Mouse (Mus musculus): ENCODE results near the gene Brd3. TPM values are rescaled to one million over a fixed set of nuclear protein-coding genes. Genes with fewer than 3 reads are reported as not detected.
"Not testable (repeated sequence)": the region's sequence is repeated elsewhere in the genome, so short reads cannot be mapped to it uniquely, and the experiment has no call there.

The Brd3 gene
- total and polyA plus RNA-seq, 2 experiments from 2014 or later, result 58.5 to 135 TPM

DNA sequence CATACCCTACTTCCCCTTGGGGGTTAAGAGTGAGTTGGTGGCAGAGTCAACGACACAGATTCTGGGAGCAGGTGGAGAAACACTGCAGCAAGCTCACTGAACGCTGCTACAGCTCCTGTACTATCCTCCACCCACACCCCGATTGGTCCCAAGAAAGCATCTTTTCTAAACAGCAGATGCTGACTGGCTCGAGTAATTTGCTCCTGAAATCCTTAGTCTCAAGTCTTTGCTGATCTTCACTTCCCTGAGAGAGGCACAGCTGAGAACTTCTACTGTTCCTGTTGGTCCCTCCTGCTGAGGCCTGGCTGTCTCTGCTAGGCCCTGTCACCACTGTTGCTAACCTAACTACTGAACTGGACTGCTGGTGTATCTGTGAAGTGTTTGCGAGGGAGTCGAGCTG is 37.2 kb upstream of the Brd3 start:
- Histone ChIP-seq H3K4me1 (ENCODE audit: insufficient read depth) (peaks cover 6% of the 10 kb centered on the region; the same call in 1 of the 2 replicates), H3K4me2 (ENCODE audit: low read depth) (no peak overlapping the region), H3K27me3 (ENCODE audit: insufficient read depth, low read length) (no peaks in the 10 kb centered on the region), H3K4me3 (ENCODE audit: low read depth, low read length) (no peak overlapping the region), H3K9ac (no peak overlapping the region), H3K27ac (ENCODE audit: low read depth, low read length) (no peak overlapping the region), H3K9me3 (ENCODE audit: low read length) (no peaks in the 10 kb centered on the region), H3K36me3 (ENCODE audit: insufficient read depth) (no peaks in the 10 kb centered on the region)
- TF ChIP-seq CTCF (IDR thresholded peaks at IDR 0.05; ENCODE audit: low read depth), result no peak
- DNase-seq (no peak), ATAC-seq (no peak)
- 90% methylated on average over 6 of the region's 6 CpGs for WGBS

DNA sequence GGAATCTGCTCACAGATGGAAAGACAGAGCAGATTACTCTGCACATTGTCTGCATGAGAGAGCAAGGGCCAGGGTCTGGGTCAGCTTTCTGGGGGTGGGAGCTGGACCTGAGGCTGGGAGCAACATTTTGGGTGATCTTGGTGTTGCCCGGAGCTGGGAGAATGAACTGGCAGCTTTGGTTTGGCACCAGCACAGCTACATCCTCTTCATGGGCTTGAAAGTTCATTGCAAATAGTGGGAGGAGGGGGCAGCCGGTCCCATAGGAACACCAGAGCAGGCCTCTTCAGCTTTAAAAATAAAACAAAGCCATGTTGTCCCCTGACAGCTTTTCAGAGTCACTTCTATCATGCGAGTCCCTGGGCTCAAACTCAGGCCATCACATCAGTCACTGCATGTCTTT is 33.8 kb upstream of the Brd3 start:
- no peak for TF ChIP-seq CTCF (IDR thresholded peaks at IDR 0.05; ENCODE audit: low read depth)
- peaks cover under 1% of the 10 kb centered on the region; the same call in 1 of the 2 replicates for H3K36me3 ChIP-seq (ENCODE audit: insufficient read depth)
- ATAC-seq, result no peak
- H3K27me3 ChIP-seq (ENCODE audit: insufficient read depth, low read length), result no peaks in the 10 kb centered on the region
- no peak for DNase-seq
- peak overlapping the region; percentile 56 for H3K4me2 ChIP-seq (ENCODE audit: low read depth)
- no peaks in the 10 kb centered on the region for H3K9me3 ChIP-seq (ENCODE audit: low read length)
- WGBS, result 84% methylated on average over 3 of the region's 3 CpGs
- no peak overlapping the region for H3K27ac ChIP-seq (ENCODE audit: low read depth, low read length)
- no peak overlapping the region for H3K4me3 ChIP-seq (ENCODE audit: low read depth, low read length)
- H3K9ac ChIP-seq, result peak overlapping the region; percentile 63; the same call in 1 of the 2 replicates
- peaks cover 6% of the 10 kb centered on the region; the same call in 1 of the 2 replicates for H3K4me1 ChIP-seq (ENCODE audit: insufficient read depth)

DNA sequence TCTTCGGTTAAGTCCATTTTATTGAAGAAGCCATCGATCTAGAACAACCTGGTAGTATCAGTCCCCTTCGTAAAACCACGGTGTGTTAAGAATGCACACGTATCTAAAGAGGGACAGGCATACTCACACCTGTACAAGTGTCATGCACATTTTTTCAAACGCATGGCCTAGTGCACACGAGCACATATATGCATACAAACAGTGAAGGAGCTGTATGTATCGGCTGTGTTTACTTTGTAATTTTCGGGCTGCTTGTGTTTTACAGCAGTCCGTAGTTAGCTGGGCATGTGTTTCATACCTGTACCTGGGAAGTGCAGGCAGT is 33.0 kb upstream of the Brd3 start:
- no peak for DNase-seq
- WGBS, result 25% methylated on average over 10 of the region's 10 CpGs

DNA sequence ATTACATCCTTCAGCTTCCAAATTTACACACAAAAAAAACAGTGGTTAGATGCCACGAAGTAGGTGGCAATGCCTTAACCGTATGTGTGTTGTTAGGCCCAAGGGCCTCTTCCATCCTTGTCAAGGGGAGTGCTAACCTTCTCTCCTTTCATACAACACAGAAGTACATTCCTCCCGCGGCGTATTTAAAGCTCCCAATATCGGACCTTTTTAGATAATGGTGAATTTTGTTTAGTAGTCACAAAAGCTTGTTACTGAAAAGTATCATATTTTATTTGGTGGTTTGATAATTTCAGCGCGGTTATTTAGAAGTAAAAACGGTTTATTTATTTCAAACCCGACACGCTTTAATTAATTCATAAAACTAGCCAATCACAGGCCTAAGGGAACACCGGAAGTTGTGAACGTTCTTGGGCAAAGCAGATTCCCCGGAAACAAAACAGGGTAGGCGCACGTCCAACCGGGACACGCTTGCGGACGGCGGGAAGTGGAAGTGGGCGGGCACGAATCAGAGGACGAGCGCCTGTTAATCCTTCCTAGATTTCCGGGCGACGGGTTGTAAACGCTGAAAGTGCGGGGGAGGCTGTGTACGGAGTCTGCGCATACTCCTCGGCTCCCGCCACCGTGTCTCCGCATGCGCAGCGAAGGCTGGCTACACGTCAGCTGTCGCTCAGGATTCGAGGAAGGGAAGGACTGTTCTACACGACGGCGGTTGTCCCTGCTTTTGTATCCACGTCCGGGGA is 32.5 kb upstream of the Brd3 start:
- no peak for TF ChIP-seq CTCF (IDR thresholded peaks at IDR 0.05; ENCODE audit: low read depth)
- Histone ChIP-seq H3K36me3 (ENCODE audit: insufficient read depth) (peaks cover 13% of the 10 kb centered on the region), H3K9ac (peak overlapping the region; percentile 63), H3K9me3 (ENCODE audit: low read length) (no peaks in the 10 kb centered on the region), H3K4me2 (ENCODE audit: low read depth) (peak overlapping the region; percentile 56), H3K27ac (ENCODE audit: low read depth, low read length) (peak overlapping the region; percentile 91), H3K4me3 (ENCODE audit: low read depth, low read length) (peak overlapping the region; percentile 46), H3K27me3 (ENCODE audit: insufficient read depth, low read length) (no peaks in the 10 kb centered on the region), H3K4me1 (ENCODE audit: insufficient read depth) (peaks cover 6% of the 10 kb centered on the region; the same call in 1 of the 2 replicates)
- peak; percentile 97 for ATAC-seq
- under 1% methylated on average over 46 of the region's 46 CpGs for WGBS
- DNase-seq, result peak; percentile 99

More for the DNA sequence above, 33.0 kb upstream of the Brd3 start:
- Histone ChIP-seq H3K4me2 (ENCODE audit: low read depth) (peak overlapping the region; percentile 56), H3K4me3 (ENCODE audit: low read depth, low read length) (peak overlapping the region; percentile 46), H3K27ac (ENCODE audit: low read depth, low read length) (peak overlapping the region; percentile 91), H3K9me3 (ENCODE audit: low read length) (no peaks in the 10 kb centered on the region), H3K27me3 (ENCODE audit: insufficient read depth, low read length) (no peaks in the 10 kb centered on the region), H3K36me3 (ENCODE audit: insufficient read depth) (peaks cover 8% of the 10 kb centered on the region), H3K4me1 (ENCODE audit: insufficient read depth) (peaks cover 6% of the 10 kb centered on the region; the same call in 1 of the 2 replicates), H3K9ac (peak overlapping the region; percentile 63)
- ATAC-seq, result peak; percentile 2
- TF ChIP-seq CTCF (IDR thresholded peaks at IDR 0.05; ENCODE audit: low read depth), result no peak

DNA sequence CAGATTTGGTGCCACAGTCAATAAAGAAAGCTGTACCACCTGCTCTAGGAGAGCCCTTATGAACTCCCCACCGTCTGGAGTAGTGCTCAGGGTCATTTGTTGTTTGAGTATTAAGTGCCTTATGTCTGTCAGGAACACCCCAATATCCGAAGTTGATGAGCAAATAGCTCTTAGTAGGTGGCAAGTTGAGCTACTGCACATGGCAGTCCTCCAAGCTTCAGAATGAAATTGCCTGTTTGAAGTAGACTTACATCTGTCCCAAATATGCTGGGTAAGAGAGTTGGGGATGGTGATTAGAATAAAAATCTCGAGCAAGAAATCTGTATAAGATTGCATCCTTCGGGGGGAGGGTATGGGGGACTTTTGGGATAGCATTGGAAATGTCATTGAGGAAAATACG is 31.9 kb upstream of the Brd3 start:
- Histone ChIP-seq H3K27ac (ENCODE audit: low read depth, low read length) (peak overlapping the region; percentile 91), H3K27me3 (ENCODE audit: insufficient read depth, low read length) (no peaks in the 10 kb centered on the region), H3K4me1 (ENCODE audit: insufficient read depth) (peaks cover 6% of the 10 kb centered on the region; the same call in 1 of the 2 replicates), H3K4me2 (ENCODE audit: low read depth) (peak overlapping the region; percentile 43), H3K9ac (peak overlapping the region; percentile 63), H3K4me3 (ENCODE audit: low read depth, low read length) (peak overlapping the region; percentile 46), H3K36me3 (ENCODE audit: insufficient read depth) (peaks cover 19% of the 10 kb centered on the region), H3K9me3 (ENCODE audit: low read length) (no peaks in the 10 kb centered on the region)
- ATAC-seq (no peak), DNase-seq (no peak)
- TF ChIP-seq CTCF (IDR thresholded peaks at IDR 0.05; ENCODE audit: low read depth), result no peak
- WGBS, result 10% methylated on average over 5 of the region's 5 CpGs

DNA sequence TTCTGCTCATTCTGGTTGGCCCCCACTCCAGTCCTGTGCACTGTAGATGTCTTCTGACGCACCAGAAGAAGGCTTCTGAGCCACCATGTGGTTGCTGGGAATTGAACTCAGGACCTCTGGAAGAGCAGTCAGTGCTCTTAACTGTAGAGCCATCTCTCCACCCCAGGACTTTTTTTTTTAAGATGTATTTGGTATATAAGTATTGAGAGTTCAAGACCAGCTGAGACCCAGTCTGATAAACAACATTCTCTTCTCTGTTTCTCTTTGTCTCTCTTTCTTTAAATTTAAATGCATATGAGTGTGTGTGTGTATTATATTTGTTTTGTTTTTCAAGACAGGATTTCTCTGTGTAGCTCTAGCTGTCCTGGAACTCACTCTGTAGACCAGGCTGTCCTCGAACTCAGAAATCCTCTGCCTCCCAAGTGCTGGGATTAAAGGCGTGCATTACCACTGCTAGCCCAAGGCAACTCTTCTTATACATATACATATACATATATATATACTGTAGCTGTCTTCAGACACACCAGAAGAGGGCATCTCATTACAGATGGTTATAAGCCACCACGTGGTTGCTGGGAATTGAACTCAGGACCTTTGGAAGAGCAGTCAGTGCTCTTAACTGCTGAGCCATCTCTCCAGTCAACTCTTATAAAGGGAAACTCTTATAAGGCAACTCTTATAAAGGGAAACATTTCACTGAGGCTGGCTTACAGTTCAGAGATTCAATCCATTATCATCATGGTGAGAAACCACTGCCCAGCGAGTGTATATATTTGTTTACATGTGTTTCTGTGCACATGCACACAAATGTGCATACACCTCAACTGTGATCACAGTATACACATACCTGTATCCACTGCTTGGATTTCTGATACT is 31.2 kb upstream of the Brd3 start:
- not testable (repeated sequence) for DNase-seq; ATAC-seq; H3K9me3 ChIP-seq (ENCODE audit: low read length); H3K27me3 ChIP-seq (ENCODE audit: insufficient read depth, low read length); H3K4me1 ChIP-seq (ENCODE audit: insufficient read depth)
- Histone ChIP-seq H3K36me3 (ENCODE audit: insufficient read depth) (peaks cover 26% of the 10 kb centered on the region), H3K9ac (peak overlapping the region; percentile 63), H3K4me3 (ENCODE audit: low read depth, low read length) (peak overlapping the region; percentile 46; the same call in 1 of the 2 replicates), H3K27ac (ENCODE audit: low read depth, low read length) (peak overlapping the region; percentile 91), H3K4me2 (ENCODE audit: low read depth) (peak overlapping the region; percentile 43)
- WGBS, result 63% methylated on average over 5 of the region's 5 CpGs

DNA sequence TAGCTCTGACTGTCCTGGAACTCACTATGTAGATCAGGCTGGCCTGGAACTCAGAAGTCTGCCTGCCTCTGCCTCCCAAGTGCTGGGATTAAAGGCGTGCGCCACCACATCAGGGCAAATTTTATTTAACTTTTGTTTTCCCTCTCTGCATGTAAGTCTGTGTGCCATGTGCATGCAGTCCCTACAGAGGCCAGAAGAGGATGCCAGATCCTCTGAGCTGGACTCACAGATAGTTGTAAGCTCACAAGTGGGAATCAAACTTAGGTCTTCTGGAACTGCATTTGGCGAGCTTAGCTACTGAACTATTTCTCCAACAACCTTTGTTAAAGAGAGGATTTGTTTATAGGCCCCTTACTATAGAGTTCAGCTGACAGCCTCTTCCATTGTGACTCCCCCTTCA is 10.8 kb upstream of the Brd3 start:
- Histone ChIP-seq H3K4me2 (ENCODE audit: low read depth) (no peak overlapping the region), H3K36me3 (ENCODE audit: insufficient read depth) (peaks cover 42% of the 10 kb centered on the region), H3K9me3 (ENCODE audit: low read length) (no peaks in the 10 kb centered on the region), H3K27me3 (ENCODE audit: insufficient read depth, low read length) (no peaks in the 10 kb centered on the region), H3K9ac (no peak overlapping the region), H3K4me3 (ENCODE audit: low read depth, low read length) (no peak overlapping the region), H3K27ac (ENCODE audit: low read depth, low read length) (no peak overlapping the region), H3K4me1 (ENCODE audit: insufficient read depth) (peaks cover 16% of the 10 kb centered on the region)
- 88% methylated on average over 3 of the region's 3 CpGs for WGBS
- ATAC-seq, result no peak
- DNase-seq, result no peak
- peak; percentile 61 for TF ChIP-seq CTCF (IDR thresholded peaks at IDR 0.05; ENCODE audit: low read depth)
